Mouse (Mus musculus) liver, adult 2 months (tissue): ENCODE measurements around the gene Fuom.

Experiments used
- CTCF ChIP-seq: fragments of 200-500 bp; IDR thresholded peaks from 2 replicates; pipeline ENCODE4 v1.5.1; 2011; ENCODE audit warnings: low read depth, low read length, control low read depth
- POLR2A ChIP-seq: fragments of 200-500 bp; IDR thresholded peaks from 2 replicates; pipeline ENCODE4 v1.6.1; 2011; ENCODE audit warnings: low read length, control low read depth; ENCODE audit not compliant: insufficient read depth; ENCODE audit errors: extremely low read depth

DNA sequence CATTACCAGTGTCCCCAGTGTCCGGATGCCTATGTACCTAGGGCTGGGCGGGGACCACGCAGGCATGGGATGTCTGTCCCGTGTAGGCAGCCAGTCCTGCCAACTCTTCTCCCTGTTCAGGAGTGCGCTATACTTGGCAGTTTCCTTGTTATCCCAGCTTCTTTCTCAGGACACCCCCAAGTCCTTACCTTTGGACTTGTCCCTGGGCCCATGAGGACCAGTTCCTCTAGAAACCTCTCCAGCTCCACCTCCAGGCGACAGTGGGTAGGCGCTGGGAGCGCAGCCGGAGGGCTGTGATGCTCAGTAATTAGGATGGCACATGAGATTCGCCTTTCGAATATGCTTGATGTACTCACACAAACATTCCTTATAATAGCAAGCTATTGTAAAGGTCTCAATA, 39.9 kb downstream of the Fuom start:
- peak; percentile 47 for TF ChIP-seq CTCF
- TF ChIP-seq POLR2A: no peak
